Mouse (Mus musculus) limb, embryonic 14.5 days (tissue): ENCODE data around the gene Heatr5a. TPM values are rescaled to one million over a fixed set of nuclear protein-coding genes. Genes with fewer than 3 reads are reported as not detected.

Experiments used
- ATAC-seq: fragments of 200-750 bp; cut with Nextera tagmentation; 2 replicates; pipeline ENCODE4 v1.8.0; 2017; ENCODE audit warnings: low read depth, moderate number of reproducible peaks, moderate TSS enrichment; ENCODE audit not compliant: low FRiP score
- DNase-seq: peaks from one replicate; pipeline ENCODE4 v3.0.0-alpha.2; 2015; ENCODE audit warnings: low spot score
- H3K27ac ChIP-seq: fragments of 300-500 bp; sonication (generic); replicated peaks from 2 replicates; pipeline ENCODE4 v1.5.1; 2014; ENCODE audit warnings: low read depth, mild to moderate bottlenecking, low read length, moderate library complexity, mixed read lengths
- H3K27me3 ChIP-seq: fragments of 300-500 bp; sonication (generic); 2 replicates; pipeline ENCODE4 v1.6.1; 2014; ENCODE audit warnings: low read length, mixed read lengths; ENCODE audit not compliant: control insufficient read depth, insufficient read depth
- H3K36me3 ChIP-seq: fragments of 300-500 bp; sonication (generic); 2 replicates; pipeline ENCODE4 v1.6.1; 2014; ENCODE audit warnings: mild to moderate bottlenecking, low read length, moderate library complexity, mixed read lengths; ENCODE audit not compliant: control insufficient read depth, insufficient read depth
- H3K4me1 ChIP-seq: fragments of 300-500 bp; sonication (generic); 2 replicates; pipeline ENCODE4 v1.6.1; 2014; ENCODE audit warnings: antibody characterized with exemption, low read length, mixed read lengths; ENCODE audit not compliant: control insufficient read depth, insufficient read depth
- H3K4me2 ChIP-seq: fragments of 300-500 bp; sonication (generic); replicated peaks from 2 replicates; pipeline ENCODE4 v1.6.1; 2014; ENCODE audit warnings: low read depth, mild to moderate bottlenecking, low read length, moderate library complexity; ENCODE audit not compliant: severe bottlenecking
- H3K4me3 ChIP-seq: fragments of 300-500 bp; sonication (generic); replicated peaks from 2 replicates; pipeline ENCODE4 v1.5.1; 2014; ENCODE audit warnings: low read length
- H3K9ac ChIP-seq: fragments of 300-500 bp; sonication (generic); 2 replicates; pipeline ENCODE4 v1.6.1; 2014; ENCODE audit warnings: mild to moderate bottlenecking, low read depth, low read length, moderate library complexity; ENCODE audit not compliant: severe bottlenecking
- H3K9me3 ChIP-seq: fragments of 300-500 bp; sonication (generic); 2 replicates; pipeline ENCODE4 v1.6.1; 2016; ENCODE audit warnings: low read length; ENCODE audit not compliant: control insufficient read depth
- POLR2A ChIP-seq: fragments of 200-500 bp; IDR thresholded peaks from 2 replicates; pipeline ENCODE4 v1.8.0; 2012; ENCODE audit warnings: inconsistent platforms, mild to moderate bottlenecking, moderate library complexity, borderline replicate concordance; ENCODE audit not compliant: insufficient read depth, insufficient read length; ENCODE audit errors: extremely low read depth
- WGBS: fragments of 180-500 bp; shearing (Covaris S2); extraction: QIAGEN DNeasy Blood & Tissue Kit; methylation state at CpG from one replicate; pipeline ENCODE4 v1.1.7; 2014; 5-methylcytosine and 5-hydroxymethylcytosine counted together
- polyA plus RNA-seq, 2 experiments: library from polyadenylated mRNA; depleted of rRNA in 1 of 2; stranded (reverse) in 1 of 2; unstranded in 1 of 2; fragments of >200 nt; fragmentation: Nextera tagmentation in 1 of 2; extraction: Ambion mirVana in 1 of 2; gene quantifications; 2 replicates each; pipeline versions ENCODE4 v1.2.1 to v1.2.3; 2012 to 2014

Gene Heatr5a
- polyA plus RNA-seq, 2 experiments: 14.7 to 24.8 TPM

DNA sequence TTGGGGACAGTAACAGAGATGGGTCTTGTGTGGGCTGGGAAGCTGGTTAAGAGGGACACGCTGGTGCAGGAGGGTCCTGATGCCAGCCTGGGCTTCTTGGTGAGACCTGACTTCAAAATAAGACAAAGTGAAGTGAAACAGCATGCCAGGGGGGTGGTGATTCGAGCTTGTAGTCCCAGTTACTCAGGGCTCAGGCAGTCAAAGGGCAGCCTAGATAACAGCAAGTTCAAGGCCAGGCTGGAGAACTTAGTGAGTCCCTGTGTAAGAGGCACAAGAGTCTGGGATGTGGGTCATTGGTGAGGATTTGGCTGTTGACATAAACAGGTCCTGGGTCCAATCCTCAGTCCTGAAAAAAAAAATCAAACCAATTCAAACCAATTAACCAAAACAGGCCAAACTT, 53.9 kb downstream of the Heatr5a start:
- DNase-seq (no peak), ATAC-seq (no peak)
- no peak overlapping the region for H3K4me2 ChIP-seq
- no peaks in the 10 kb centered on the region for H3K27me3 ChIP-seq
- H3K9ac ChIP-seq: no peak overlapping the region
- no peaks in the 10 kb centered on the region for H3K4me1 ChIP-seq
- WGBS: 79% methylated on average over 2 of the region's 2 CpGs
- no peaks in the 10 kb centered on the region for H3K9me3 ChIP-seq
- peaks cover 79% of the 10 kb centered on the region for H3K36me3 ChIP-seq
- no peak overlapping the region for H3K4me3 ChIP-seq
- H3K27ac ChIP-seq: no peak overlapping the region
- TF ChIP-seq POLR2A: no peak

DNA sequence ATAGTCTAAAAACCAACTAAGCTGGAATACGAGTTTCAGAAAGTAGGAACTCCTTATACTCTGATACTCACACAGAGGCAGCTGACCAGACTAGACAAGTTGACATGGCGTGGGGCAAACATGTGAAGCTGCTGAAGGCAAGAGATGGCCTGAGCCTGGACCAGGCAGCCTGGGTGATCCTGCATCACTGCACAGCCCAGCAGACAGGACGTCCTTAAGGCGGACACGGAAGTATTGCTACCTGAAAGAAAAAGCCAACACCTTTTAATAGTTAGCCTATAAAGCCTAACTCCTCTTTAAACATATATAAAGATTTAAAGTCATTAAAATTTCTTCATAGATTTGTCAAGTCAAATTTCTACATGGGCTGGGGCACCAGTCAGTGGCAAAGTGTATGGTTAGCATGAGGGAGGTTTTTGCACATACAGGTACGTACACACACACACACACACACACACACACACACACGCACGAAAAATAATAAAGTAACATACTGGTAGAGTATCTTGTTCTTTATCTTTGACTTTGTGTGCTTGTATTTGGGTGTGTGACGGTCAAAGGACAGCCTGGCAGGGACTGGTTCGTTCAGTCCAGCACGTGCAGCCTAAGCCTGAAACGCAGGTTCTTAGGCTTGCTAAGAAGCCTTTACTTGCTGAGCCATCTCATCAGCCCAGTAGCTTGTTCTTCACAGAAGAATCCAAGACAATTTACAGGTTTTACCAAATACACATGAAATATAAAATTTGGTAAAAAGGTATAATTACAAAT, 56.0 kb downstream of the Heatr5a start:
- no peak overlapping the region for H3K4me2 ChIP-seq
- H3K9ac ChIP-seq: no peak overlapping the region
- no peaks in the 10 kb centered on the region for H3K27me3 ChIP-seq
- H3K27ac ChIP-seq: no peak overlapping the region
- DNase-seq (no peak), ATAC-seq (no peak)
- H3K9me3 ChIP-seq: no peaks in the 10 kb centered on the region
- H3K4me1 ChIP-seq: no peaks in the 10 kb centered on the region
- no peak for TF ChIP-seq POLR2A
- H3K36me3 ChIP-seq: peaks cover 73% of the 10 kb centered on the region
- H3K4me3 ChIP-seq: no peak overlapping the region
- 86% methylated on average over 12 of the region's 12 CpGs for whole genome bisulfite sequencing

DNA sequence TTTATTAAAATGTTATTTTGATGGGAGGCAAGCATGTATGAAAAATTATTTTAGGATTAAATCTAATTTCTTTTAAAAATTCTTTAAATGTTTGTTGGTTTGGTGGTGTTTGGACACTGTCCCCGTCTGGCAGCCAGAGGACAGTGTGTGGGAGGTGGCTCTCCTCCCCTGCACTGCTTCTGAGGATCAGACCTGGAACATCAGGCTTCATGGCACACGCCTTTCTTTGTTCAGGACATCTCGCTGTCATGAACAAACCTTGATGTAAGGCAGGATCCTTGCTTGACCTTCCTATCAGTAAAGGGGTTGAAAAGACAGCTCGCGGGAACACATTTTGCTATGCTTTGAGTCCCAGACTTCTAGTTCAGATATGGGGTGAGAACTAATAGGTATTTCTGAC, 61.9 kb downstream of the Heatr5a start:
- Histone ChIP-seq H3K27ac (no peak overlapping the region), H3K36me3 (peaks cover 51% of the 10 kb centered on the region), H3K9ac (no peak overlapping the region), H3K4me2 (no peak overlapping the region), H3K9me3 (no peaks in the 10 kb centered on the region), H3K4me1 (no peaks in the 10 kb centered on the region), H3K4me3 (no peak overlapping the region), H3K27me3 (no peaks in the 10 kb centered on the region)
- WGBS: 94% methylated on average over 5 of the region's 5 CpGs
- ATAC-seq (no peak), DNase-seq (no peak)
- TF ChIP-seq POLR2A: no peak

DNA sequence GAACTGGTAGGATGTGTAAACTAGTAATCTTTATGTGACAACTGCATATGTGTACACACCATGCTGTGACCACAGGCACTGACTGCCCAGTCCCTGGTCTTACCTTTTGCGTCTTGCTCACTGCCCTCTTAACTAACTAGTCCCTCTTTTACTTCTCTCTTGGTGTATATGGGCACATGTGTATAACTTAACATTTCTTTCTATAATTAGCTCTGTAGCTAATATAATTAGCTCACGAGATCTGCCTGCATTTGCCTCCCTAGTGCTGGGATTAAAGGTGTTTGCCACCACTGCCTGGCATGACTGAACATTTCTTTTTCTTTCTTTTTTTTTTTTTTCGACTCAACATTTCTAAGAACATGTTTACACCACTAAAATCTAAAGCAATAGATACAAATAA, 63.6 kb downstream of the Heatr5a start:
- Histone ChIP-seq H3K27ac (no peak overlapping the region), H3K4me1 (no peaks in the 10 kb centered on the region), H3K4me2 (no peak overlapping the region), H3K9ac (no peak overlapping the region), H3K27me3 (no peaks in the 10 kb centered on the region), H3K9me3 (no peaks in the 10 kb centered on the region), H3K4me3 (no peak overlapping the region), H3K36me3 (peaks cover 42% of the 10 kb centered on the region)
- DNase-seq: no peak
- no peak for TF ChIP-seq POLR2A
- 76% methylated on average over 3 of the region's 3 CpGs for WGBS
- ATAC-seq: no peak

DNA sequence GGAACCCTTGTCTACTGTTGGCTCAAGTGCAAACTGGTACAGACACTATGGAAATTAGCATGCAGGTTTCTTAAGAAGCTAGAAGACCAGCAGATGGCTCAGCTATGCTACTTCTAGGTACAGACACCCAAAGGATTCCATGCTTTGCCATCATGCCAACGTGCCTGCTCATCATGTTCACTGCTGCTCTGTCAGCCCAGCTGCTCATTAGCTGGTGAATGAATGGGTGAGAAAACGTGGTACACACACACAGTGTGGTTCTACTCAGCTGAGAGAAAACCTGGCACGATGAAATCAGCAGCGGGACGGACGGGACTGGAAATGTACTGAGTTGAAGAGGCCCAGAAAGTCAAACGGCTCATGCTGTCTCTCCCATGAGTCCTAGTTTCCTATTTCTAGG, 70.6 kb downstream of the Heatr5a start:
- Histone ChIP-seq H3K9ac (no peak overlapping the region), H3K36me3 (peaks cover 52% of the 10 kb centered on the region), H3K4me3 (no peak overlapping the region), H3K4me2 (no peak overlapping the region), H3K27ac (no peak overlapping the region), H3K27me3 (no peaks in the 10 kb centered on the region), H3K4me1 (no peaks in the 10 kb centered on the region), H3K9me3 (no peaks in the 10 kb centered on the region)
- 78% methylated on average over 7 of the region's 7 CpGs for WGBS
- TF ChIP-seq POLR2A: no peak
- no peak for ATAC-seq
- no peak for DNase-seq
